Mouse (Mus musculus) liver, adult 2 months (tissue): ENCODE data around the gene Dcun1d3.
A peak's percentile ranks its signal among the peaks of the same experiment; 100 is the strongest.

Experiments
- CTCF ChIP-seq: fragments of 200-500 bp; IDR thresholded peaks from 2 replicates; pipeline ENCODE4 v1.5.1; 2011; ENCODE audit warnings: low read depth, low read length, control low read depth
- POLR2A ChIP-seq: fragments of 200-500 bp; IDR thresholded peaks from 2 replicates; pipeline ENCODE4 v1.6.1; 2011; ENCODE audit warnings: low read length, control low read depth; ENCODE audit not compliant: insufficient read depth; ENCODE audit errors: extremely low read depth

- TF ChIP-seq CTCF (no peak), POLR2A (peak; percentile 64)
Observed at GRCm38 (mm10) chr7:119895639-119896512, at the start of gene Dcun1d3, which contains the start of gene Lyrm1.
